Mouse (Mus musculus) intestine, embryonic 16.5 days (tissue): ENCODE results near the gene Fabp3. TPM values are rescaled to one million over a fixed set of nuclear protein-coding genes. Genes with fewer than 3 reads are reported as not detected.

Experiments used
- ATAC-seq: fragments of 200-750 bp; cut with Nextera tagmentation; 2 replicates; pipeline ENCODE4 v1.8.0; 2017; ENCODE audit warnings: moderate TSS enrichment, moderate library complexity
- H3K27ac ChIP-seq: fragments of 300-500 bp; sonication (generic); 2 replicates; pipeline ENCODE4 v1.5.1; 2014; ENCODE audit warnings: mild to moderate bottlenecking, low read length
- H3K27me3 ChIP-seq: fragments of 300-500 bp; sonication (generic); replicated peaks from 2 replicates; pipeline ENCODE4 v1.6.1; 2014; ENCODE audit warnings: low read length, control low read depth, mixed read lengths; ENCODE audit not compliant: control insufficient read depth, insufficient read depth
- H3K36me3 ChIP-seq: fragments of 300-500 bp; sonication (generic); 2 replicates; pipeline ENCODE4 v1.6.1; 2014; ENCODE audit warnings: low read length, control low read depth; ENCODE audit not compliant: control insufficient read depth, insufficient read depth
- H3K4me1 ChIP-seq: fragments of 300-500 bp; sonication (generic); 2 replicates; pipeline ENCODE4 v1.6.1; 2014; ENCODE audit warnings: low read length, control low read depth, mixed read lengths; ENCODE audit not compliant: control insufficient read depth, insufficient read depth
- H3K4me2 ChIP-seq: fragments of 300-500 bp; sonication (generic); 2 replicates; pipeline ENCODE4 v1.6.1; 2014; ENCODE audit warnings: low read depth, low read length, control low read depth
- H3K4me3 ChIP-seq: fragments of 300-500 bp; sonication (generic); 2 replicates; pipeline ENCODE4 v1.5.1; 2014; ENCODE audit warnings: mild to moderate bottlenecking, low read length
- H3K9ac ChIP-seq: fragments of 300-500 bp; sonication (generic); 2 replicates; pipeline ENCODE4 v1.6.1; 2014; ENCODE audit warnings: low read depth, low read length
- H3K9me3 ChIP-seq: fragments of 300-500 bp; sonication (generic); 2 replicates; pipeline ENCODE4 v1.6.1; 2016; ENCODE audit warnings: low read length, control low read depth; ENCODE audit not compliant: control insufficient read depth
- WGBS: fragments of 180-500 bp; shearing (Covaris S2); extraction: QIAGEN DNeasy Blood & Tissue Kit; methylation state at CpG from one replicate; pipeline ENCODE4 v1.1.7; 2014; 5-methylcytosine and 5-hydroxymethylcytosine counted together
- polyA plus RNA-seq: library from polyadenylated mRNA; unstranded; fragments of >200 nt; fragmentation: Nextera tagmentation; extraction: Ambion mirVana; gene quantifications from 2 replicates; pipeline ENCODE4 v1.2.1, GENCODE M21; 2015

The Fabp3 gene
- polyA plus RNA-seq, 1 experiment from 2014 or later = 4.0 TPM

GRCm38 (mm10) chr4:130289824-130290223 lies 18.6 kb upstream of the Fabp3 start:
- H3K4me3 ChIP-seq = no peak overlapping the region
- H3K9ac ChIP-seq = no peak overlapping the region
- no peaks in the 10 kb centered on the region for H3K4me1 ChIP-seq
- H3K9me3 ChIP-seq = no peaks in the 10 kb centered on the region
- no peaks in the 10 kb centered on the region for H3K27me3 ChIP-seq
- H3K36me3 ChIP-seq = no peaks in the 10 kb centered on the region
- H3K4me2 ChIP-seq = no peak overlapping the region
- ATAC-seq = no peak
- H3K27ac ChIP-seq = no peak overlapping the region
- WGBS = 80% methylated on average over 3 of the region's 3 CpGs

GRCm38 (mm10) chr4:130292271-130292670 lies 16.1 kb upstream of the Fabp3 start:
- H3K4me2 ChIP-seq = no peak overlapping the region
- peaks cover 6% of the 10 kb centered on the region; the same call in 1 of the 2 replicates for H3K4me1 ChIP-seq
- H3K27me3 ChIP-seq = no peaks in the 10 kb centered on the region
- H3K27ac ChIP-seq = no peak overlapping the region
- ATAC-seq = peak; percentile 61; the same call in 1 of the 2 replicates
- H3K4me3 ChIP-seq = no peak overlapping the region
- no peak overlapping the region for H3K9ac ChIP-seq
- H3K36me3 ChIP-seq = no peaks in the 10 kb centered on the region
- H3K9me3 ChIP-seq = no peaks in the 10 kb centered on the region
- WGBS = 1% methylated on average over 4 of the region's 4 CpGs

GRCm38 (mm10) chr4:130294513-130294912 lies 13.9 kb upstream of the Fabp3 start:
- Histone ChIP-seq H3K4me1 (peaks cover 6% of the 10 kb centered on the region; the same call in 1 of the 2 replicates), H3K27me3 (no peaks in the 10 kb centered on the region), H3K27ac (no peak overlapping the region), H3K4me2 (no peak overlapping the region), H3K9ac (no peak overlapping the region), H3K4me3 (no peak overlapping the region), H3K36me3 (no peaks in the 10 kb centered on the region), H3K9me3 (no peaks in the 10 kb centered on the region)
- 82% methylated on average over 8 of the region's 8 CpGs for WGBS
- 0 out of 2 replicates have a peak, but pooled peaks have one; percentile 12 for ATAC-seq

GRCm38 (mm10) chr4:130295047-130295745 lies 13.2 kb upstream of the Fabp3 start:
- Histone ChIP-seq H3K36me3 (no peaks in the 10 kb centered on the region), H3K4me1 (peaks cover 11% of the 10 kb centered on the region; the same call in 1 of the 2 replicates), H3K9me3 (no peaks in the 10 kb centered on the region), H3K27me3 (no peaks in the 10 kb centered on the region), H3K4me2 (peak overlapping the region; percentile 21), H3K4me3 (no peak overlapping the region), H3K27ac (no peak overlapping the region; the same call in 1 of the 2 replicates), H3K9ac (no peak overlapping the region)
- ATAC-seq = peak; percentile 60; the same call in 1 of the 2 replicates
- 47% methylated on average over 23 of the region's 23 CpGs for WGBS

- Histone ChIP-seq H3K4me1 (peaks cover 11% of the 10 kb centered on the region; the same call in 1 of the 2 replicates), H3K27me3 (no peaks in the 10 kb centered on the region), H3K27ac (no peak overlapping the region), H3K4me3 (no peak overlapping the region), H3K4me2 (no peak overlapping the region), H3K9ac (no peak overlapping the region), H3K36me3 (no peaks in the 10 kb centered on the region), H3K9me3 (no peaks in the 10 kb centered on the region)
- no peak; the same call in 1 of the 2 replicates for ATAC-seq
- 81% methylated on average over 13 of the region's 13 CpGs for WGBS
Observed at GRCm38 (mm10) chr4:130296243-130296965, 12.0 kb upstream of the Fabp3 start.

GRCm38 (mm10) chr4:130297123-130297529 lies 11.3 kb upstream of the Fabp3 start:
- peak; percentile 38; the same call in 1 of the 2 replicates for ATAC-seq
- H3K27ac ChIP-seq = no peak overlapping the region

GRCm38 (mm10) chr4:130298877-130299628 lies 9.3 kb upstream of the Fabp3 start:
- no peaks in the 10 kb centered on the region for H3K36me3 ChIP-seq
- no peak for ATAC-seq
- no peak overlapping the region for H3K9ac ChIP-seq
- H3K4me3 ChIP-seq = no peak overlapping the region
- no peak overlapping the region for H3K4me2 ChIP-seq
- no peaks in the 10 kb centered on the region for H3K9me3 ChIP-seq
- no peaks in the 10 kb centered on the region for H3K27me3 ChIP-seq
- no peak overlapping the region for H3K27ac ChIP-seq
- 79% methylated on average over 11 of the region's 11 CpGs for WGBS
- peaks cover 11% of the 10 kb centered on the region; the same call in 1 of the 2 replicates for H3K4me1 ChIP-seq

More at GRCm38 (mm10) chr4:130297123-130297529, 11.3 kb upstream of the Fabp3 start:
- Histone ChIP-seq H3K9me3 (no peaks in the 10 kb centered on the region), H3K4me2 (no peak overlapping the region), H3K4me1 (peaks cover 11% of the 10 kb centered on the region; the same call in 1 of the 2 replicates), H3K4me3 (no peak overlapping the region), H3K27me3 (no peaks in the 10 kb centered on the region), H3K36me3 (no peaks in the 10 kb centered on the region), H3K9ac (no peak overlapping the region)
- 21% methylated on average over 13 of the region's 13 CpGs for WGBS

GRCm38 (mm10) chr4:130299629-130300018 lies 8.8 kb upstream of the Fabp3 start:
- peaks cover 11% of the 10 kb centered on the region; the same call in 1 of the 2 replicates for H3K4me1 ChIP-seq
- 66% methylated on average over 8 of the region's 8 CpGs for WGBS
- H3K27ac ChIP-seq = no peak overlapping the region
- H3K4me3 ChIP-seq = no peak overlapping the region
- H3K36me3 ChIP-seq = no peaks in the 10 kb centered on the region
- no peak for ATAC-seq
- no peaks in the 10 kb centered on the region for H3K27me3 ChIP-seq
- no peak overlapping the region for H3K4me2 ChIP-seq
- H3K9ac ChIP-seq = no peak overlapping the region
- H3K9me3 ChIP-seq = no peaks in the 10 kb centered on the region
